Comparison of ENCODE assay signal across 7 mouse cellular contexts in the genomic region with DNA sequence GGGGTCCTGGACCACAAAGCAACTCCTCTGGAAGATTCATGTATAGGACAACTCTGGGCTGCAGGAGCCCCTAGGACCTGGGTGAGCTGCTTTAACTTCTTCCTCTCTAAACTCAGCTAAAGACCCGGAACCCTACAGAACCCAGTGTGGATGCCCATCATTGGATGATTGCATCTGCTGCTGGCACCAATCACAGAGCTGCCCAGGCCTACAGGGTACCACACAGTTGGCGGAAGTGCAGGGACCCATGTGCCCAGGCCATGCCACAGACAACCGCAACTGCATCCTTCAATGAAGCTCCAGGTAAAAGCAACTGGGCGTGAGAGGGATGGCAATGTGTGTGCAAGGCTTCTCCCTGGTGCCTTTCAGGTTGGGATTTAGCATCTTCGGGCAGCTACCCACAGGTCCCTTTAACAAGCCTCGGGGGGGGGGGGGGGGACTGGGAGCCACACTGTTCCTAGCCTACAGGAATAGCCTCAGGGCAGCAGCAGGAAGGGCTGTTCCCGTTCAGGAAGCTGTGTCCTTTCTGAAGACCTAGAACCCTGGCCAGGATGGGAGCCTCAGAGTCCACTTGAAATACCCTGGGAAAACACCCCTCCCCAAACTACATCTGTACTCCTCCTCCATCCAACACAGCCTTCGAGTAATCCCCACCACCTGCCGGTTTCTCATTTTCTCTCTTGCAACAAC.
A peak's percentile ranks its signal among the peaks of the same experiment; 100 is the strongest.
DNase-seq lines count a peak whose midpoint lies in the region; ATAC-seq and TF ChIP-seq lines count a peak whose summit lies in the region.

No protein-coding gene starts in this region.

- peaks cover 78% of the 10 kb centered on the region for H3K4me1 ChIP-seq in neural tube, embryonic 13.5 days (replicated peaks)
- H3K4me1 ChIP-seq in embryonic facial prominence, embryonic 14.5 days (ENCODE audit: control insufficient read depth, insufficient read depth, low read length), result peaks cover 29% of the 10 kb centered on the region
- peaks cover 53% of the 10 kb centered on the region for H3K4me1 ChIP-seq in hindbrain, embryonic 14.5 days (replicated peaks; ENCODE audit: control insufficient read depth, insufficient read depth, low read length)
- H3K4me1 ChIP-seq in intestine, postnatal 0 days (replicated peaks; ENCODE audit: control insufficient read depth, insufficient read depth, low read length), result peaks cover 23% of the 10 kb centered on the region; the same call in 1 of the 2 replicates

- H3K4me3 ChIP-seq in neural tube, embryonic 13.5 days, result no peak overlapping the region
- no peak overlapping the region for H3K4me3 ChIP-seq in embryonic facial prominence, embryonic 14.5 days (ENCODE audit: low read depth, low read length)
- H3K4me3 ChIP-seq in hindbrain, embryonic 14.5 days (replicated peaks; ENCODE audit: low read length), result no peak overlapping the region
- no peak overlapping the region for H3K4me3 ChIP-seq in intestine, postnatal 0 days (ENCODE audit: low read depth, low read length)

- no peaks in the 10 kb centered on the region for H3K36me3 ChIP-seq in neural tube, embryonic 13.5 days
- no peaks in the 10 kb centered on the region for H3K36me3 ChIP-seq in embryonic facial prominence, embryonic 14.5 days (ENCODE audit: control insufficient read depth, insufficient read depth, low read length)
- no peaks in the 10 kb centered on the region for H3K36me3 ChIP-seq in hindbrain, embryonic 14.5 days (replicated peaks; ENCODE audit: control insufficient read depth, insufficient read depth)
- no peaks in the 10 kb centered on the region for H3K36me3 ChIP-seq in splenic B cell, adult 2 months (ENCODE audit: control insufficient read depth, insufficient read depth, low read length, poor library complexity, severe bottlenecking)
- no peaks in the 10 kb centered on the region for H3K36me3 ChIP-seq in intestine, postnatal 0 days (ENCODE audit: control insufficient read depth, insufficient read depth)

- no peak for ATAC-seq in neural tube, embryonic 13.5 days (ENCODE audit: low read depth)
- peak; percentile 22; the same call in 1 of the 2 replicates for ATAC-seq in embryonic facial prominence, embryonic 14.5 days (ENCODE audit: low read depth)
- no peak for ATAC-seq in hindbrain, embryonic 14.5 days (ENCODE audit: low FRiP score)
- no peak for ATAC-seq in intestine, postnatal 0 days

- no peak overlapping the region for H3K4me2 ChIP-seq in neural tube, embryonic 13.5 days
- H3K4me2 ChIP-seq in embryonic facial prominence, embryonic 14.5 days (ENCODE audit: low read depth, low read length), result 0 out of 2 replicates have a peak overlapping the region, but pooled peaks have one; percentile 24
- H3K4me2 ChIP-seq in hindbrain, embryonic 14.5 days (replicated peaks), result no peak overlapping the region
- H3K4me2 ChIP-seq in intestine, postnatal 0 days (replicated peaks; ENCODE audit: low read depth), result no peak overlapping the region

- no peaks in the 10 kb centered on the region for H3K9me3 ChIP-seq in neural tube, embryonic 13.5 days
- H3K9me3 ChIP-seq in embryonic facial prominence, embryonic 14.5 days (ENCODE audit: control insufficient read depth, low read length), result no peaks in the 10 kb centered on the region
- no peaks in the 10 kb centered on the region for H3K9me3 ChIP-seq in hindbrain, embryonic 14.5 days (ENCODE audit: control insufficient read depth, low read length)
- H3K9me3 ChIP-seq in intestine, postnatal 0 days (ENCODE audit: control insufficient read depth), result no peaks in the 10 kb centered on the region

- peak overlapping the region; percentile 57 for H3K27ac ChIP-seq in neural tube, embryonic 13.5 days (replicated peaks)
- H3K27ac ChIP-seq in embryonic facial prominence, embryonic 14.5 days (replicated peaks; ENCODE audit: low read depth, low read length), result peak overlapping the region; percentile 61
- peak overlapping the region; percentile 67 for H3K27ac ChIP-seq in hindbrain, embryonic 14.5 days
- no peak overlapping the region for H3K27ac ChIP-seq in intestine, postnatal 0 days (ENCODE audit: low read depth, low read length)

- H3K9ac ChIP-seq in neural tube, embryonic 13.5 days, result no peak overlapping the region
- no peak overlapping the region for H3K9ac ChIP-seq in embryonic facial prominence, embryonic 14.5 days (ENCODE audit: low read depth, low read length)
- no peak overlapping the region for H3K9ac ChIP-seq in hindbrain, embryonic 14.5 days
- no peak overlapping the region for H3K9ac ChIP-seq in intestine, postnatal 0 days (ENCODE audit: low read depth, low read length)

- no peaks in the 10 kb centered on the region for H3K27me3 ChIP-seq in neural tube, embryonic 13.5 days
- H3K27me3 ChIP-seq in embryonic facial prominence, embryonic 14.5 days (replicated peaks; ENCODE audit: control insufficient read depth, insufficient read depth, low read length), result no peaks in the 10 kb centered on the region
- H3K27me3 ChIP-seq in hindbrain, embryonic 14.5 days (ENCODE audit: control insufficient read depth, insufficient read depth, low read length), result no peaks in the 10 kb centered on the region
- H3K27me3 ChIP-seq in splenic B cell, adult 2 months (ENCODE audit: control insufficient read depth, insufficient read depth, low read length, poor library complexity, severe bottlenecking), result no peaks in the 10 kb centered on the region
- H3K27me3 ChIP-seq in intestine, postnatal 0 days (replicated peaks; ENCODE audit: control insufficient read depth, insufficient read depth, low read length), result no peaks in the 10 kb centered on the region

- TF ChIP-seq CTCF in intestine, postnatal 0 days (IDR thresholded peaks at IDR 0.05; ENCODE audit: low read depth), result no peak

- DNase-seq in neural tube, embryonic 10.5 days (ENCODE audit: extremely low spot score, low spot score), result no peak
- no peak for DNase-seq in embryonic facial prominence, embryonic 14.5 days (ENCODE audit: low spot score)
- DNase-seq in hindbrain, embryonic 14.5 days (ENCODE audit: low spot score), result no peak
- DNase-seq in splenic B cell, adult 2 months (ENCODE audit: low read depth, low spot score), result peak; percentile 77
- no peak for DNase-seq in layer of hippocampus, postnatal 36 days

- WGBS in neural tube, embryonic 13.5 days, result 64% methylated on average over 9 of the region's 9 CpGs
- WGBS in embryonic facial prominence, embryonic 14.5 days, result 55% methylated on average over 9 of the region's 9 CpGs
- 64% methylated on average over 8 of the region's 9 CpGs for WGBS in hindbrain, embryonic 14.5 days
- 61% methylated on average over 9 of the region's 9 CpGs for WGBS in intestine, postnatal 0 days
